Mouse (Mus musculus): ENCODE data around the gene Tiam1.
A peak's percentile ranks its signal among the peaks of the same experiment; 100 is the strongest.

Gene Tiam1

DNA sequence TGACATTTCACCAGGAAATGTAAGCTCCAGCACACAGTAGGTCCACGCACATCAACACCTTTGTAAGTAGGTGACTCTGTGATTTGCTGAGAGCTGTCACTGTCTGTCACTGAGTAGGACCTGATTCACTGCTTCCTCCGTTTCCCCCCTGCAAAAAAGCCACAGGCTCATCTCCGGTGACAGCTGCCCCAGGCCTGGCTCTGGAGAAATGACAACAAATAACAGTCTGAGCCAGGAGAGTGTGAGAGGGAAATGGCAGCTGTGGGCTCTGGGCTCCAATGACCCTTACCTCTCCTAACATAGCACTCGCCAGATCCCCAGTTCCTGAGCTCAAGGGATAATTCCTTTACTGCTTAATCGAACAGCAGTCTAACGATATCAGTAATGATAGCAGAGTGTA, 301.7 kb downstream of the Tiam1 start:
- no peak for DNase-seq (ENCODE audit: low spot score)

DNA sequence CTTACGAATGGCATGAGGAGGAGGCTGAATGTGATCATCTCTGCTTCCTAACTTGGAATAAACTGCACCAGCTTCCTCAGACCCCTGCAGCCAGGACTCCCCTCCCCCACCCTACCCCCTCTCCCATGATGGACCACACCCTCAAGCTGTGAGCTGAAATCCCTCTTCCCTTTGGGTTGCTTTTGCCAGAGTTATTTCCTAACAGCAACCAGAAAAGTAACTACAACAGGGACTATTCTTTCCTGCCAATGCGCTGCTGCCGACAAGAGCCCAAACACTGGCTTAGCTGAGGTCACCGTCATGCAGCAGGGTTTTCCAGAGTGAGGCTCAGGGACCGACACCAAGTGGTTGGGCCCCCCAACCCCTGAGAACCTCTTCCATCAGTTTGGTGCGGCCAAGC, 303.2 kb downstream of the Tiam1 start:
- DNase-seq (ENCODE audit: low spot score): no peak

DNA sequence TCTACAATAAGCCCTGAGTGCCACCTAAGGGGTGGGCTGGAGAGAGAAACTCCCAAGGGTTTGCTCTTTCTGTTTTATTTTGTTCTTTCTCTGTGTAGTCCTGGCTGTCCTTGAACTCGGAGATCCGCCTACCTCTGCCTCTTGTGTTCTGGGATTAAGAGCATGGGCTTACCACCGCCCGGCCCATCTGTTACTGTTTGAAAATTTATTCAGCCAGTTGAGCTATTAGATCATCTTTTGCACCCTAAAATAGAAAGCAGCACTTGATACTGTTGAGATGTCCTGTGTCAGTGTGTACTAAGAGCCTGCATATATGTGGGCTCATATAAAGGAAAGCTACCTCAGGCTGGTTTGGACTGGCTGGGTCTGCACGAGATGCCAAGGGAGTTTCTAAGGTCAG, 303.7 kb downstream of the Tiam1 start:
- DNase-seq (ENCODE audit: low spot score): no peak

DNA sequence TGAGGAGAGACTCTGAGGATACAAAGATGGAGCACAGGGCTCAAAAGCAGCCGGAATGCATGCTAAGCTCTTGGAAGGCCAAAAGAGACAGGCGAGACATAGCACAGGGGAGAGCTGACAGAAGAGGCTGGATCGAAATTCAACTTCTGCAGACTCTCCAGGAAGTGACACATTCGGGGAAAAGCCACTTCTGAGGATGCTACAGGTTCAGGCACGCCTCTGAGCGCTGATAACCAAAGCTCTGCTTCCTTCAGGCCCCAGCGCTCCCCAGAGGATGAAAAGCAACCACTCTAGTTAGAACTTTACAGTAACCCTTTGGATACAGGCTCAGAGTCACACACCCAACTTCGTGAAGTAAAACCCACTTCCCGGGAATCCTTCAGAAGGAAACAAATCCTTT, 306.5 kb downstream of the Tiam1 start:
- DNase-seq (ENCODE audit: low spot score): no peak

DNA sequence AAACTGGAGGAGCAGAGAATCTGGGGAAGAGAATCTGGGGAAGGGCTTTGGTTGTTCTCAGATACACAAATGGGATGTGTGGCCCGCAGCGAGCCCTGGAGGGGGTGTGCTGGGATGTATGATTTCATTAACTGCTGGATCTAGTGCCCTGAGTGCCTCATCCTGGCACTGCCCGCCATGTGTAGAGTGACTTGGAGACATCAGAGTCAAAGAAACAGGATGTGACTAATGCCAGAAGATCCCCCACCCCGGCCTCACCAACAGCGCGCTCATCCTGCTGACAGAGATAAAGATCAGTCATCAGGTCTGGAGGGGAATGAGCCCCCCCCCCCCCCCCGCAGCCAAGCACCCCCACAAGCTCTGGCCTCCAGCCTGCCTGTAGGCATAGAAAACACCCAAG, 308.0 kb downstream of the Tiam1 start:
- no peak for DNase-seq (ENCODE audit: low spot score)

DNA sequence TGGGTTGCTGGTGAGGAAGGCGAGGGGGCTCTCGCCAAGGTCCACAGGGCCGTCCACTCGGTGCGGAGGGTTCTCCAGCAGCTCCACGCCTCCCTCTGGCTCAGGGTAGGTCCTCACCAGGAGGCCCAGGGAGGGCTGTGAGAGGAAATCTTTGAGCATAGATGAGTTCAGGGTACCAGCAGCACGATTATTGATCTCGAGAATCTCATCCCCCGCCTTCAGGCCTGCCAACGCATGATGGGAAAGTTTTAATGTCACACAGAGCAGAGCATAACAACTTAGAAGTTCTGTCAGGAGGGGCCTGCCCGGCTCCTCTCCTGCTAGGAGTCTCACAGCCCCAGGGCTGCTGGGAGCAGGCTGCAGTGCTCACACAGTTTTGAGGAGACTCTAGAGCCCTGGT, 310.6 kb downstream of the Tiam1 start:
- no peak for DNase-seq (ENCODE audit: low spot score)

DNA sequence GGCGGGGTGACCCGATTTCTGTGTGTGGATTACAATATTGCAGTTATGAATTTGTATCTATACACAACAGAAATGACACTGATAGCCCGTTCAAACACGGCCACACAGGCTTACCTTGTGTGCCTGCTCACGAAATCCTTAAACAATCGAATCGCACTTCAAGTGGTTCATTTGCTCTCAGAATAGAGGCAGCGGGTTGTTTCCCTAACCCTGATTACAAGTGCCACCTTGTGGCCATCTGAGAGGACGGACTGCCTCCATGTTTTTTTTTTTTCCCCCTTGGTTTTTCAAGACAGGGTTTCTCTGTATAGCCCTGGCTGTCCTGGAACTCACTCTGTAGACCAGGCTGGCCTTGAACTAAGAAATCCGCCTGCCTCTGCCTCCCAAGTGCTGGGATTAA, 312.4 kb downstream of the Tiam1 start:
- DNase-seq (ENCODE audit: low spot score): peak; percentile 29

DNA sequence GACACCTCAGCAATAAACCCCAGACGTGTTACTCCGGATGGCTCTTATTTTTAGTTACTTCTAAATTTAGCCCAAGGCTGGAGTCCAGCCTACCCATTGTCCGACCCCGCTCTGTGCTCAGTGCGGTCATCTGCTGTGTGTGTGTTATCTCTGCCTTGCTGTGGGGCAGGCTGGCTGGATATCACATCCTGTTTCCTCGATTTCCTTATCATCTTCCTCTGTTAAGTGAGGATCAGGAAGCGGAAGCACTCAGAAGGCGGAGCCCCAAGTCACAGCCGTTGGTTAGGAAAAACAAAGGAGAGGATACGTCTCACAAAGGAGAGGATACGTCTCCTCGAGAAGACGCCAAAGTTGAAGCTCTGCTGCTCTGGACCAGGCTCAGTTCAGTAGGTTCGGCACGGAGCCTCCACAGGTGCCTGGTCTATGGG, 313.3 kb downstream of the Tiam1 start:
- no peak for DNase-seq (ENCODE audit: low spot score)

DNA sequence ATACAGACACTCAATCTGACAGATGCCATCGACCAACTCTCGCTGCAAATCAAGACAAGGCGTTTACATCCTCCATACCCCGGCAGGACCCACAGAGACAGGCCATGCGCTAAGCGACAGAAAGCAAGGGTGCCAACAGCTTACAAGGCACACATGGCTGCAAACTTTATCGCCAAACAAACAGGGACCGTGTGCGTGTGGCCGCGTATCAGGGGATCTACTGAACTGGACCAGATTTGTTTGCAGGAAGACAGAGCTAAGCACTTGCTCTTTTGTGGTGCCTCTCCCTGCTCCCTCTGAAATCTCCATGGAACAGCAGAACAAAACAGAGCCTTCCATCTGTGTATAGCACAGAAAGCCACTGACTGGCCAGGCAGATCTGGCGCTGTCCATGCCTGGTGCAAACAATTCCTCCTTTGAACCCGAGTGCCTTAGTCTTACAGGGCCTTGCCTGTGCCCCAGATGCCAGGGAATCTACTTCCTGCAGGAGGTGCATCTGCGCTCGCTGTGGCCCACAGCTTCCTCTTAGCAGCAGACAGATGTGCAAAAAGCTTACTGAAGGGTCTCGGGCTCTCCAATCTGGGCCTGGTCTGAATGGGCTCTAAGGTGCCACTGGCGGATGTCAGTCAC, 316.0 kb downstream of the Tiam1 start:
- no peak for DNase-seq (ENCODE audit: low spot score)

DNA sequence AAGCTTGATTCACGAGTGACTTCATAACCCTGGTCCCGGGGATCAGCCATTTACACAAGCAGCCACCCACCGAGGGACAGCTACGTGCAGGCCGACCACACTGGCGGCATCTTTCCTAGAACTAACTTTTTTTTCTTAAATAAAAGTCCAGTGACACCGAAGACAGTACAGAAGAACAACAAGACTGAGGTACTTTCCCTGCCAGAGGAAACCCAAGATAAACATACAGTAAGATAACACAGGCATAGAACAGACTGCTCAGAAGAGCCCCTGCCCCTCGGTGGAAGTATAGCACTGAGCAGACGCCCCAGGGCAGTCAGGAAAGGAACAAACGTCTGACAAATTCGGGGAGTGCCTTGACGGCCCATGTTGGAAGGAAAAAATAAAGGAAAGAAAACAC, 317.7 kb downstream of the Tiam1 start:
- no peak for DNase-seq (ENCODE audit: low spot score)

DNA sequence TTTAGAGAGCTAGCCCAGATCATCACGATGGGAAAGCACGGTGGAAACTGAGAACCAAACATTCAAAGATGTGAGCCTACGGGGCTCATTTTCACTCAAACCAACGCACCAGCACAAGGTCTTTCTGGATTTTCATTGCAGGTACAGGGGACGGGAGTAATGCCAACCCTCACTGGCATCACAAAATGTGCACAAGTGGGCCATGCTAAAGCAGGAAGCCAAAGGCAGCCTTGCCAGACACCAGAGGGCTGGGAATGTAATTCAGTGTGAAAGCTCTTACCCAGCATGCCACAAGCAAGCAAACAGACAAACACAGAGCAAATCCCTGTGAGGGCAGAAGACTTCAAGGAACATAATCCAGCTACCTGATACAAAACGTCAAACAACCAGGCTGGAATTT, 320.7 kb downstream of the Tiam1 start:
- no peak for DNase-seq (ENCODE audit: low spot score)

DNA sequence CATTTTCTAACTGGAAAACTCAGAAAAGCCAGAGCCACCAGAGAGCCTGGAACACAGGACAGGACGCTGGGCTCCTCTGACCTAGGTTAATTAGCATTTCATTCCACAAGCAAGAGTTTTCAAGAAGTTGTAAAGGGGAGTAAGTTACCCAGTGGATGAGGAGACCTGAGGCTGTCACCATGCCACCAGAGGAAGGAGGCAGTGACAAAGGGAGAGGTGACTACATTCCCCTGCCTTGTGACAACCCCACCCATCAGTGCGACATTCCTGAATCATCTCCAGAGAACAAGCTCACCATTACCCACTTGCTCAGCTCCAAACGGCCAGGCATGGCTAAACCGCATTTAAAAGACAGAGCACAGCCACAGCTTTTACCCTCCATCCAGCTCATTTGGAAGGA, 324.9 kb downstream of the Tiam1 start:
- DNase-seq (ENCODE audit: low spot score): no peak

DNA sequence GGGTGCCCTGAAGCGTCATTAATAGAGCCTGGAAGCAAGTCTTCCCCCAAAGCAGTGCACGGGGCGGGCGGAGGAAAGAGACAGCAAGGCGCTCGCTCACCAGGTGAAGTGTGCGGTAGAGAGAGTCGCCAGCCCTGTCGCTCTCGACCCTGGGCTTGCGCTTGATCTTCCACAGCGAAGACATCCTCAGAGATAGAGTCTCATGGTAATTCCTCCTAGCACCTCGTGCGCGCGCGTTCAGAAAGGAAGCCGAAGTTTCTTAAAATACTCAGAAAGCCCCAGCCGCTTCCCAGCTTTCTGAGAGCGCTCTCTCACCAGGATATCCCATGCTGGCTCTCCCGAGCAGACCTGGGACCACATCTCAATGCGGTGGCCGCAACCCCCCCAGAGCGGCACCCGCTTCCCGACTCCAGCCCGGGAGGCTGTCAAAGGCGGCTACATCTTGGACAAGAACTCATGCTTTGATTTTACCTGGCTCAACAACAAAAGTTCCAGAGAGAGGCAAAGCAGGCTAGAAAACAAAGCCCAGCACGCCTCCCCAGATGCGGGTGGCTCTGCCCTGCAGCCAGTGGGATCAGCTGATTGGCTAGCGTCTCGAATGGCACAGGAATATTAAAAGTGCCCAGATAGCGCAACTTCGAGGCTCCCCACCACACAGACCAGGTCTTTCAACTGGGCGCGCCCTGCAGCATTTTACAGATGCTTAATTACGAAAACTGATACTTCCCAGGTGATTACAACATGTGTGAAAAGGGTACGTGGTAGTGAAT, 325.5 kb downstream of the Tiam1 start:
- no peak for DNase-seq (ENCODE audit: low spot score)

DNA sequence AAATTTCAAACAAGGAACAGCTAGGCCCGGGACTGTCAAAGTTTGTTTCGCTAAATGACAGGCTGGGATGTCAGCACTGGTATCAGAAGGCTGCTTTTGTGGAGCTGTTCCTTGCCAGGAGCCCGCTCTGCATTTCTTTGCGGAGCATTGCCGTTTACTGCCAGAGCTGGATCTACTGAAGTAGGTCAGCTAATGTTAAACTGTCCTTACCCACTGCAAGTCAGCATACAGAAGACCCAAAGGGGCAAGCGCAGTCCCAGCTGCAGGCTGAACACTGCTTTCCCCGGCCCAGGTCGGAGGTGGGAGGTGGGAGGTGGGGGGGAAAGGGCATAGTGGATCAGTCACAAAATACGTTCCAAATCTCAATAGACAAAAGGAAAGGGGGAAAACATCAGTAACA, 326.3 kb downstream of the Tiam1 start:
- no peak for DNase-seq (ENCODE audit: low spot score)

DNA sequence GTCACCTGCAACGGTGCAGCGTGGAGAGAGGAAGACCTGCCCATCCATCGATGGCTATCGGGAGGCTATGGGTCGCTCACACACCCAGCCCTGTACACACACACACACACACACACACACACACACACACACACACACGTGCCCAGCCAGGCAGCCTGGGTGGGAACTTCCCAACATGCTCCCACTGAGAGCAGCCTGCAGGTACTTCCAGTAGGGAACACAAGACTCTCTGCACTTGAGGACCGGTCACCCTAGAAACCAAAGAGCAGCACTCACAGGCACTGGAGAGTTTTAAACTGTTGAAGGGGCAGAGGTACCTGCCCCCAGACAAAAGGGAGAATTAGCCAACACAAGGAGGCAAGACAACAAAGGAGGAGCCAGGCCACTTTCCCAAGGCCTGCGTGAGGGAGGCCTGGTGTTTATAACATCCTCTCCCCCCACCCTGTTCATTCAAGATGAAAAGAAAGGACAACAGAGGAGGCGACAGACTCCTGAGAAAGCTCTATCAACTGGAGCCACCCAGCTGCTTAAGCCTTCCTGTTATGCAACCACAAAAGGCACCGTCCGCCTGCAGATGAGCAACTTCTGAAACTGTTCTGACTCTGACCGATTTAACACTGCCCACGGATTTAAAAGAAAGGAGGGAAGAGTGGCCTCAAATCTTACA, 326.9 kb downstream of the Tiam1 start:
- DNase-seq (ENCODE audit: low spot score): no peak

DNA sequence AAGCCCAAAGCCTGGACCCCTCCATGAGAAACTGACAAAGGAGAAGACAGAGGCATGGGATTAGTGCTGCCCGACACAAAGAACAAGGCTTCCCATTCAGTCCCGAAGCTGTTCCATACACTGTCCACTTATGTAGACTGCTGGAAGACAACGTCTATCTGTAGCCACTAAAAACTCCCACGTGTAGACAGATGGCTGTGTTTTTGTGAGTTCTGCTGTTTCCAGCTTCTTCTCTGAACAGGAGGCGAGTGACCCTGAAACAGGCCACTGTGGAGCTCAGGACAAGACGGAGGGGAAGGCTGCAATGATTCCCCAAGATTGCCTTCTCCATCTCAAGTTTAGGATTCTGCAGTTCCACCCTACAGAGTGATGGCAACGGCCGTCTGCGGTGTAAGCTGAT, 330.0 kb downstream of the Tiam1 start:
- DNase-seq (ENCODE audit: low spot score): no peak

DNA sequence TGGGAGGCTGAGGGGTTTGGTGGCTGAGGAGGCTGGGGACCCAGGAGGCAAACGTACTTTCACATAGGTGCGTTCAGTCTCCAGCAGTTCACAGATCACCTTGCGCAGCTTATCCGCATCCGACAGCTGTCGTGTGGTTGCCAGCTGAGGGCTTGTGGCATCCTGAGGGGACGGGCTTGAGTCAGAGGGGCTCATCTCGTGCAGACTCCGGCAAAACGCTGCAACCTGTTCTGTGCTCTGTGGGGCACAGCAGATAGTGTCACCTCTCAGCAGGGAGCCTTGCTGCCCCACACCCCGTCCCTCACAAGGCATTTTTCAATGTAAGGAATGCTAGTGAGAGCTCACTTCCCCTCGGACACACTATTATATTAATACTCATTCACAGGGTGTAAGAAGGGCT, 330.7 kb downstream of the Tiam1 start:
- DNase-seq (ENCODE audit: low spot score): no peak

DNA sequence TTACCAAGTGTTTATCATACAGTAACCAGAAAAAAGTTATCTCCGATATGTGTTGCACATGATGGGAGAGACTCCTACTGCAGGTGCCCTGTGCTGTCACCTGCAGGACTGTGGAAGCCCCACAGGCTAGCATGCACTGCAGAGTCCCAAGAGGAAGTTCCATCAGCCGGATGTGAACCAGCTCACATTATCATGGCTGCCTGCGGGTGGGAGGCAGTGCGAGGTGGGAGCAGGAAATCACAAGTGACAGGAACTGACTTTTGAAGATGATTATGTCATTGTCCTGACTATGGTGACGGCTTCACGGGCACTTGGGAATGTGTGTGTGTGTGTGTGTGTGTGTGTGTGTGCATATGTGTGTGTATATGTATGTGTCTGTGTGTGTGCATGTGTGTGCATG, 333.2 kb downstream of the Tiam1 start:
- DNase-seq (ENCODE audit: low spot score): no peak

DNA sequence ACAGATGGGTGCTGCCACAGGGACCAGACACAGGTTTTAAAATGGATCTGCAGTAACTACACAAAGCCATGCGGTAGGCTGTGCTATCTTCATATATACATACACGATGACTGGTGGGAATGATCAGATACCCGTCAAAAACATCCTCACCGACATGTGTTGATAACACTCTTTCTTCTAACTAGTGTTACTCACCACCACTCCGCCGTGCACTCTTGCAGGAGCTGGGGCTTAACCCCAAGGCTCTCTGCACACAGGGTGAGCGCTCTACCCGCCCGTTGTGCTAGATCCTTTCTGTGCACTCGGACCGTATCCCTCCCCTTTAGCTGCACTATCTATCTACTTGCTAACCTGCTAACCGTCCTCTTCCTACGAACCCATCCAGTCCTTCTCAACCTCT, 335.4 kb downstream of the Tiam1 start:
- no peak for DNase-seq (ENCODE audit: low spot score)

DNA sequence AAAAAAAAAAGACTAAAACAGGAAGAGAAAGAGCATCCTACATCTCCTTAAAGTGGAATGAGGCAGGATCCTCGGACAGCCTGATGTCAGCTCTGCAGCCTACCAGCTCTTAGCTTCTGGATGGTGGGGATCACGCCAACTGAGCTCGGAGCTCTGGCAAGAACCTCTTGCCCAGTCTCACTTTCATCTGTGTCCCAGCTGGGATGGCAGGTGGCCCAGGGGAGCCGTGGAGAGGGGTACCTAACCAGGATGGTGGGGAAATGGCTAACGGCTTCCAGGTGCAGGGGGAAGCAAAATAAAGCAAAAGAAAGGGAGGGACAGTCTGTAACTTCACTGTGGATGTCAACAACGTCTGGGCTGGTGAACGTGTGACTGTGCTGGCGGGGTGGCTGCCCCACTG, 337.6 kb downstream of the Tiam1 start:
- DNase-seq (ENCODE audit: low spot score): no peak

DNA sequence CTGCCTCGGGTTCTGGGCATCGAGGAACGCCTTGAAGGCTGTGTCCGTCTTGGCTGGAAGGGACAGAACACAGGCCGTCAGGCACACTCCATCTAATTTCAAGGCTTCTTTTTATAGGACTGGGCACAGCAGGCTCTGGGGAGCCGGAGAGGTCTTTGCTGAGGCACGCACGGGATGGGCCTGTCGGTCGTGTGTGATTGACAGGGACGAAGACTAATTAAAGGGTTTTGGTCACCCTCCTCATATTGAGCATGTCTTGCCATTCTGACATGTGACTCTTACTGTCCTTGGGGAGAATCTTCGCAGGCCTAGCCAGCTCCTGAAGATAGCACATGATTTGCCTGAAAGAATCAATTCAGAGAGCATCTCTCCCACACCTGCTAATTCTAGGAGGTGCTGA, 338.4 kb downstream of the Tiam1 start:
- DNase-seq (ENCODE audit: low spot score): no peak

DNA sequence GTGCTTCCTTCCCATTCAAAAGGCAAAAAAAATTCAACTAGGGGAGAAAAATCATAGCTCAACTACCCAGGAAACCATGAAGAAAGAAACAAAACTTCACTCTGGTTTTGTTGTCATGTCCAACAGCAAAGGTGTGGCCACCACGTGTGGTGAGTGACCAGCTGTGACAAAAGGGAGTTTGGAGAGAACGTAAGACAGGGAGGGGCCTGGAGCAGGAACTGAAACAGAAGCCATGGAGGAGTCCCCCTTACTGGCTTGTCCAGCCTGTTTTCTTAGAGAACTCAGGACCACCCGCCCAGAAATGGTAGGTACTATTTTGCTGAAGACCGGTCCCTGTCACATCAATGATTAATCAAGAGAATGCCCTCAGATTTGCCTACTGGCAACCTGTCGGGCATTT, 342.1 kb downstream of the Tiam1 start:
- no peak for DNase-seq (ENCODE audit: low spot score)

DNA sequence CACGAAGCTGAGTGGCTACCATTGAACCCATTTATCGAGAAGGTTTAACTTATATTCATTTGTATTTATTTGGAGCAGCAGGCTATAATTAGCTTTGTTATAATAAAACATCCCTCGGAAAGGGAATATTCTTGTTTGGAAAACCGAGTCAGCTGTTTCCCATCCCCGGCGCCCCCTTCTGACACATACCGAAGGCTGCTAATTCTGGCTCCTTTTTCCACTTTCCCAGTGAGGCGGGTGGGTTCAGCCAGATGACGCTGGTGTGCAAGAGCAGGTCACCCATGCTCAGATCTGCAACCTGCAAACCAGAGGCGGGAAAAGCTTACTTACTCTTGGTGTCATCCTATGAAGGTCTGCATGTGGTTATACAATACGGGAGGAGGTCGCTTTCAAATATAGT, 343.8 kb downstream of the Tiam1 start:
- DNase-seq (ENCODE audit: low spot score): no peak

DNA sequence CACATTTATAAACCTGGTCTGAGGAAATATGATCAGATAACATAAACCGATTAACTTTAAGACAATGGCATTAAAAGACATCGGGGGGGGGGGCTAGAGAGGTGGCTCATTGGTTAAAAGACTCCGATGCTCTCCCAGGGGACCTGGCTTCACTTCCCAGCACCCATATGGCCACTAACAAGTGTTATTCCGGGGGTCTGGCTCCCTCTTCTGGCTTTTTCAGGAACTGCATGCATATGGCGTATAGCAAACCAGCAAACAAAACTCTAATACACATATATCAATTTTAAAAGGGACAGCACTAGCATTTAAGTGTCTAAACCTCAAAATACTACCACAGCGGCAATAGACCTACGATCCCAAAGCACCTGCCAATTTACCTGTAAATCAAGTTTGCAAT, 347.0 kb downstream of the Tiam1 start:
- DNase-seq (ENCODE audit: low spot score): no peak

Data from ovary, postnatal 14 days (tissue).